Mouse (Mus musculus): ENCODE results near the gene Krt26. TPM values are rescaled to one million over a fixed set of nuclear protein-coding genes. Genes with fewer than 3 reads are reported as not detected.

Krt26 gene
- 0.10 TPM in 1 of 2 replicates, not detected in the other for polyA plus RNA-seq (2021; fragmentation: Nextera tagmentation)
- long read RNA-seq, experiment 1, result 0 reads
- long read RNA-seq, experiment 2, result 0 reads

DNA sequence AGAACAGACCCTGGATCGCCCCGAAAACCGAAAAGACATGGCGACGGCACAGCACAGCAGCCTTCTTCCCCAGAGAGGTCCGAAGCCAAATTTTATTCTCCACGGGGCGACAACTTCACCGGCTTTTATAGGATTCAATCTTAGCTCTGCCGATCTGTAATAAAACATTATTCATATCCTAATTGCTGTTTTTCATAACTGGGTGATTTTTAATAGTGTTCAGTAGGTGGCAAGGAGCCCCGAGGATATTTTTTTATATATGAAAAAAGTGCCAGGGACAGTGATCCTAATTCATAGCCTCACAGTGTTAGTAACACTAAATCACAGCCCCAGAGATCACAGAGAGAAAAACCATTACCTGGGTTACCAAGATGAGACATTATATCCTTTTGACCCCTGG, at the start of gene Krt26:
TSS of gene Krt26 (minus strand) at position 101 of the 400 bp plus-strand sequence.

DNA sequence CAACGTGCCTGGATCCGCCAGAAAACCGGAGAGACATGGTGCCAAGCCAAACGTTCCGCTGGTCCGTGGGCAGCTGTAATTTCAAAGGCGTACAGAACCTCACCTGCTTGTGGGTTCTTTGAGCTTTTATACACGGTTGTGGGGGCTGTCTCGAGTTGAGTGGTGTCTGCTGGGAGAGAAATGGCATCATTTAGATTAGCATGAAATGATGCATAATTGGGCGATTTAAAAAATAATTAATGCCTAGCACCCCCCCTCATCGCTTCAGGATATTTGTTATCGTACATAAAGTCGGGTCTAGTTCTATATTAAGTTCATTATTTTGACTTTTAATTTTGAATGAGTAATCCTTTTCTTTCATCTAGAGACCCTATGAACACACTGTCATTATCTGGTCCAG, 37.0 kb upstream of the Krt26 start, which contains the start of gene Krt28:
TSS of gene Krt28 (minus strand) at position 101 of the 400 bp plus-strand sequence.

DNA sequence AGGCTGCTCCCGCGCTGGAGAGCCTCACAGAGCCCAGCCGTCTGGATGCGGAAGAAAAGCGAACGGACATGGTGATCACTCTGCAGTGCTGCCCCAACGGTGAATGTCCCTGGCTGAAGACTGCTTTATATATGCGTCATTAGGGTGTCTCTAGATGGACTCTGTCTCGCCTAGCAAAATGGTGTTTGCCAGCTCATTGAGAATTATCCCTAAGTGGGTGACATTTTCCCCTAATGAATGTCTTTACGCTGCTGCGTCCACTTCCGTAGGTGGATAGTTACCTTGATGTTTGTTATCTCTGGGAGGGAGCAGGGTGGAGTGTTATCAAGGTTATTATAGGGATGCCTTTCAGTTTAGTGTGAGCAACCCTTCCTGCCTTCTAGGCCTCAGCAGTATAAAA, 13.2 kb upstream of the Krt26 start, which contains the start of gene Krt27:
TSS of gene Krt27 (minus strand) at position 101 of the 400 bp plus-strand sequence.

DNA sequence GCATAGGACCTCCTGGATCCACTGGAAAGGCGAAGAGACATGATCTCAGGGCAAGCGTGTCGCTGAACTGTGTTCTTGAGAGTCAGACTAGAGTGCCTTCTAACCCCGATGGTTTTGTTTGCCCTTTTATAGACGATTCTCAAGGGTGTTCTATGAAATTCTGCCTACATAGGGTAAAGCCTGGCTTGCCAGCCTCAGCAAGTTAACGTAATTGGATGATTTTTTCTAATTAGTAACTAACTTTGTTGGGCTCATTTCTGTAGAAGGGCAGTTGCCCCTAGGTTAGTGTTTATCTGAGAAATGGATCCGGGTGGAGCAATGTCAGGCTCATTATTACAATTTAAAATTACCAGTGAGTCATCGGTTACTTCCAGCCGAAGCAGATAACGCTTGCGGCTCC, 14.9 kb downstream of the Krt26 start, which contains the start of gene Krt25:
TSS of gene Krt25 (minus strand) at position 101 of the 400 bp plus-strand sequence.

DNA sequence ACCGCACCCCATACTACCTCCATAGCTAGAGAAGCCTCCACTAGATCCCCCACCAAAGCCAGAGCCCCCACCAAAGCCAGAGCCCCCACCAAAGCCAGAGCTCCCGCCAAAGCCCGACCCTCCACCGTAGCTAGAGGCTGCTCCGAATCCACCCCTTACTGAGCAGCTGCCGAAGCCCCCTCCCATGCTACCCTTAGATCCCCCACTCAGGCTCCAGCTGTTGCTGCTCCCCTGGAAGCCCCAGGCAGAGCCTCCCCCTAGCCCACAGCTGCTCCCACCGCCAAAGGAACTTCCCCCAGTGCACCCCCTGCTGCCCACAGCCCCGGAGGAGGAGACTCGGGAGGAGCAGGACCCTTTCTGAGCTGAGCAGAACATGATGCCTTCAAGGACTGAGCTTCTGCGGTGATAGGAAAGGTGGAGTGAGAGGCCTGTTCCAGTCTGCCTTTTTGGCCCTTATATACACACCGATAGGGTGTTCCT, 52.9 kb downstream of the Krt26 start, which contains the start of gene Krt24:
TSS of gene Krt24 (minus strand) at position 430 of the 480 bp plus-strand sequence.

Other genes starting within 250 kb of the Krt26 start
- gene Tns4, start 248.7 kb downstream of the Krt26 start, polyA plus RNA-seq (2021; fragmentation: Nextera tagmentation), result 0.05 and 0.31 TPM in 2 replicates
- gene Ccr7, start 182.9 kb downstream of the Krt26 start, polyA plus RNA-seq (2021; fragmentation: Nextera tagmentation), result 0.06 TPM in 1 of 2 replicates, not detected in the other
- gene Smarce1, start 106.9 kb downstream of the Krt26 start, polyA plus RNA-seq (2021; fragmentation: Nextera tagmentation), result 33.7 and 36.5 TPM in 2 replicates
- 11.8 and 12.7 TPM in 2 replicates for gene Krt222, start 93.9 kb downstream of the Krt26 start, polyA plus RNA-seq (2021; fragmentation: Nextera tagmentation)
- not detected in 2 replicates for gene Krt24, start 52.7 kb downstream of the Krt26 start, polyA plus RNA-seq (2021; fragmentation: Nextera tagmentation)
- gene Krt25, start 15.0 kb downstream of the Krt26 start, polyA plus RNA-seq (2021; fragmentation: Nextera tagmentation), result not detected in 2 replicates
- not detected in 2 replicates for gene Krt27, start 13.1 kb upstream of the Krt26 start, polyA plus RNA-seq (2021; fragmentation: Nextera tagmentation)
- gene Krt28, start 36.9 kb upstream of the Krt26 start, polyA plus RNA-seq (2021; fragmentation: Nextera tagmentation), result 0.16 and 0.35 TPM in 2 replicates
- 42.1 and 46.5 TPM in 2 replicates for gene Krt10, start 51.4 kb upstream of the Krt26 start, polyA plus RNA-seq (2021; fragmentation: Nextera tagmentation)
- gene Krt12, start 84.3 kb upstream of the Krt26 start, polyA plus RNA-seq (2021; fragmentation: Nextera tagmentation), result 5.2 and 6.6 TPM in 2 replicates
- gene Krt20, start 100.2 kb upstream of the Krt26 start, polyA plus RNA-seq (2021; fragmentation: Nextera tagmentation), result not detected in 2 replicates
- 0.97 TPM in 1 of 2 replicates, not detected in the other for gene Krt23, start 155.2 kb upstream of the Krt26 start, polyA plus RNA-seq (2021; fragmentation: Nextera tagmentation)
- gene Krt39, start 183.4 kb upstream of the Krt26 start, polyA plus RNA-seq (2021; fragmentation: Nextera tagmentation), result not detected in 2 replicates
- not detected in 2 replicates for gene Krt40, start 205.2 kb upstream of the Krt26 start, polyA plus RNA-seq (2021; fragmentation: Nextera tagmentation)
- gene Krtap3-3, start 212.9 kb upstream of the Krt26 start, polyA plus RNA-seq (2021; fragmentation: Nextera tagmentation), result not detected in 2 replicates
- not detected in 2 replicates for gene Krtap3-2, start 218.9 kb upstream of the Krt26 start, polyA plus RNA-seq (2021; fragmentation: Nextera tagmentation)
- not detected in 2 replicates for gene Gm11939, start 221.5 kb upstream of the Krt26 start, polyA plus RNA-seq (2021; fragmentation: Nextera tagmentation)
- gene Krtap3-1, start 228.7 kb upstream of the Krt26 start, polyA plus RNA-seq (2021; fragmentation: Nextera tagmentation), result not detected in 2 replicates
- gene Krtap1-5, start 243.1 kb upstream of the Krt26 start, polyA plus RNA-seq (2021; fragmentation: Nextera tagmentation), result not detected in 2 replicates
- not detected in 2 replicates for gene Krtap1-4, start 245.7 kb upstream of the Krt26 start, polyA plus RNA-seq (2021; fragmentation: Nextera tagmentation)